Mouse (Mus musculus) ES-Bruce4 (cell line): ENCODE data around the gene Rtl5.

Source experiments
- CTCF ChIP-seq: IDR thresholded peaks from one replicate; pipeline ENCODE4 v1.8.1; 2011; ENCODE audit warnings: low read depth, low read length
- EP300 ChIP-seq: IDR thresholded peaks from 2 replicates; pipeline ENCODE4 v1.6.1; 2011; ENCODE audit warnings: low read depth, low read length; ENCODE audit not compliant: insufficient read depth
- POLR2A ChIP-seq: IDR thresholded peaks from one replicate; pipeline ENCODE4 v1.8.1; 2011; ENCODE audit warnings: low read length; ENCODE audit not compliant: insufficient read depth

GRCm38 (mm10) chrX:102033566-102033965 is 37.5 kb downstream of the Rtl5 start:
- TF ChIP-seq CTCF (no peak), POLR2A (no peak), EP300 (no peak)
